Mouse (Mus musculus) heart, adult 2 months (tissue): ENCODE data around the gene Sv2c.

Experiments used
- EP300 ChIP-seq: fragments of 200-500 bp; IDR thresholded peaks from 2 replicates; pipeline ENCODE4 v1.6.1; 2011; ENCODE audit warnings: low read depth, low read length, control low read depth; ENCODE audit not compliant: insufficient read depth
- POLR2A ChIP-seq: fragments of 200-500 bp; IDR thresholded peaks from 2 replicates; pipeline ENCODE4 v1.6.1; 2011; ENCODE audit warnings: mild to moderate bottlenecking, low read depth, low read length, control low read depth; ENCODE audit not compliant: insufficient read depth

- no peak for TF ChIP-seq EP300
- no peak for TF ChIP-seq POLR2A
Measured at GRCm38 (mm10) chr13:96090929-96091328, 41.4 kb downstream of the Sv2c start.
